Mouse (Mus musculus): ENCODE results near the gene Zswim4. TPM values are rescaled to one million over a fixed set of nuclear protein-coding genes. Genes with fewer than 3 reads are reported as not detected.

Zswim4 gene
- polyA plus RNA-seq, 1 experiment from 2014 or later: 2.0 TPM

DNA sequence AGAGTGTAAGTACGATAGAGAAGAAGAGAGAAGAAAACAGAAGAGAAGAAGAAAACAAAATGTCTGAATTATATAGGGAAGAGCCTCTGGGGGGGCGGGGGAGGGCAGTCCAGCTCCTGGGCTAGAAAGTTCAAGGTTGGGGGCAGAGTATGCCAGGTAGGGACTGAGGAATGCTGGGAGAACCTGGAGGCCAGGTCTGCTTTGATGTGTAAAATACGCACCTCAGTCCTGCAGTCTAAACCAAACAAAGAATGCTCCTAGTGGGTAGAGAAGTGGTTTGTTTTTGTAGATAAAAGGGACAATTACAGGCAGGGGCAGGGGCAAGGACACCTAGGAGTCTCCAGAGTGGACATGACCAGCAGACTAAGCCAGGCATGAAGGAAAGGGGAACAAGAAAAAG is 59.5 kb downstream of the Zswim4 start:
- H3K36me3 ChIP-seq (replicated peaks): no peaks in the 10 kb centered on the region
- ATAC-seq (ENCODE audit: insufficient read depth): no peak
- no peak overlapping the region for H3K9ac ChIP-seq
- no peak overlapping the region for H3K4me3 ChIP-seq (replicated peaks)
- H3K27me3 ChIP-seq: peaks cover 9% of the 10 kb centered on the region
- H3K9me3 ChIP-seq (replicated peaks): no peaks in the 10 kb centered on the region
- 71% methylated on average over 3 of the region's 3 CpGs for WGBS (ENCODE audit: insufficient replicate concordance)
- no peak overlapping the region for H3K4me2 ChIP-seq
- peaks cover 15% of the 10 kb centered on the region for H3K4me1 ChIP-seq (replicated peaks)
- no peak overlapping the region for H3K27ac ChIP-seq (replicated peaks)

DNA sequence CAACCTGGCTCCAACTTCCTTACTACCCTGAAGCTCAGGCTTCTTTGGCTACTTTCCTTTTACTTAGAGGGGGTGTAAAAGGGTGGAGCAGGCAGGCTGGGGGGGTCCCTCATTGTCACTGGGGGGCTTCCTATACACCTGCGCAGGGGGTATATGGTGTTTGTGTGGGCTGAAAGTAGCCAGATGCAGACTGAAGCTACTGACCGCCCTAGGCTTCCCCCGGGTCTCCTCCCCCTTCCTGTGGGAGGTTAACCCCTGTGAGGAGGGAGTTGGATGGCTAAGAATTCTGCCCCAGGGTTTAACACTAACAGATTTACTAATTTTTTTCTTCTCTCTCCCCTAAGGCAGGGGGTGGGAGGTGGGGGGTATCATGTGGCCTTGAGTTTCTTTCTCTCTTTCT is 60.3 kb downstream of the Zswim4 start:
- Histone ChIP-seq H3K27me3 (0 out of 2 replicates have a peak, but pooled peaks cover under 1% of the 10 kb centered on the region), H3K9ac (no peak overlapping the region), H3K27ac (replicated peaks) (no peak overlapping the region), H3K4me2 (no peak overlapping the region), H3K4me1 (replicated peaks) (peaks cover 15% of the 10 kb centered on the region), H3K9me3 (replicated peaks) (no peaks in the 10 kb centered on the region), H3K4me3 (replicated peaks) (no peak overlapping the region), H3K36me3 (replicated peaks) (no peaks in the 10 kb centered on the region)
- WGBS (ENCODE audit: insufficient replicate concordance): 11% methylated on average over 3 of the region's 3 CpGs
- no peak for ATAC-seq (ENCODE audit: insufficient read depth)

DNA sequence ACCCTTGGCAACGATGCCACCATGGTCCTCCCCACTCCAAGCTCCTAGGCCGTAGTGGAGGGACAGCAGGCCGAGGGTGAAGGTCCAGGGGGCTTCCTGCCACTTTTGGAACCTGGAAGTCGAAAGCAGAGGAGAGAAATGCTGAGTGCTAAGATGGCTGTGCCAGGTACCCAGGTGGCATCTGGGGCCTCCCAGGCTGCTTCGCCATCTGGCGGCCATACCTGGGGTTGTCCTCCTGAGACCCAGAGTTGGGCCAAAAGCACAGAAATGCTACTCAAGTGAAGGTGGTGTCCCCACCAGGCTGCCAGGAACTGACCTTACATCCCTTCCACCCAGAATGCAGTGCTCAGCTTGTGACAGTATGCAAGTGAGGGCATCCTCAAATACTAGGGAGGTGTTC is 63.0 kb downstream of the Zswim4 start:
- WGBS (ENCODE audit: insufficient replicate concordance): 63% methylated on average over 6 of the region's 6 CpGs
- no peak for ATAC-seq (ENCODE audit: insufficient read depth)
- H3K27ac ChIP-seq (replicated peaks): no peak overlapping the region
- H3K4me1 ChIP-seq (replicated peaks): no peaks in the 10 kb centered on the region
- H3K4me3 ChIP-seq (replicated peaks): no peak overlapping the region
- H3K9ac ChIP-seq: no peak overlapping the region
- H3K9me3 ChIP-seq (replicated peaks): no peaks in the 10 kb centered on the region
- no peaks in the 10 kb centered on the region for H3K27me3 ChIP-seq
- H3K36me3 ChIP-seq (replicated peaks): no peaks in the 10 kb centered on the region
- no peak overlapping the region for H3K4me2 ChIP-seq

DNA sequence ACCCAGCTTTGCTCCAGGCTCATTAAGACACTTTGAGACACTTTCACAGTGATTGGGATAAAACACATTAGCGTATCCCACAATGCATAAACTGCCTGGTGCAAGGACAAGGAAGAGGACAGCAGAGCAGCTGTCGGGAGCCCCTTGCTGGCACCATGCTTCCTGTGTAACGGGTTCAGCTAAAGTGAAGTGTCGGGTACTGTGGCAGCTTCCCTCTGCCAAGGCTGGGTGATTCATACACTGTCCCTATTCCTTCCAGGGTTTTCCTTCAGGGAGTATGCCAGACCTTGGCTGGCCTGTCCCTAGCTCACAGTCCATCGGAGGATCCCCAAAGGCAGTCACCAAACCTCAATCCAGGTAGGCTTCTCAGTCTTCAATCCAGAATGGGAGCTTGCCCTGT is 66.8 kb downstream of the Zswim4 start:
- no peak for ATAC-seq (ENCODE audit: insufficient read depth)
- Histone ChIP-seq H3K9ac (no peak overlapping the region), H3K27me3 (no peaks in the 10 kb centered on the region), H3K27ac (replicated peaks) (no peak overlapping the region), H3K9me3 (replicated peaks) (no peaks in the 10 kb centered on the region), H3K4me2 (no peak overlapping the region), H3K36me3 (replicated peaks) (no peaks in the 10 kb centered on the region), H3K4me3 (replicated peaks) (no peak overlapping the region), H3K4me1 (replicated peaks) (no peaks in the 10 kb centered on the region)
- 67% methylated on average over 5 of the region's 5 CpGs for WGBS (ENCODE audit: insufficient replicate concordance)

DNA sequence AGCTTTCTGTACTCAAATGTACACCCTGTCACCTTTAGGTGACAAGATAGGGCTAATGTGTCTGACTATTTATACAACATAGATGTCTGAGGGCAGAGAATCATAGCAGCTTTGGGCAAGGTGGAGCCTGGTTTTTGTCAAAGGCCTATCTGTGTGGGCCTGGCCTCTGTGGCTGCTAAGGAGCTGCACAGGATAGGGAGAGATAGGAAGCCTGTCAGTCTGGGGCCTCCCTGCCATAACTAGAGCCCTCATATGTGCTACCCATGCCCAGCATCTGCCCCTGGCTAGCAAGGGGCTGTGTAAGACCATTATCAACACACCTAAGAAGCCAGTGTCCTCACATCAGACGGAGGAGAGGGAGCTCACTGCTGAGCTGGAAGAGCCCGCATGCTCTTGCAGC is 69.2 kb downstream of the Zswim4 start:
- no peak for ATAC-seq (ENCODE audit: insufficient read depth)
- 55% methylated on average over 2 of the region's 2 CpGs for WGBS (ENCODE audit: insufficient replicate concordance)
- H3K9me3 ChIP-seq (replicated peaks): no peaks in the 10 kb centered on the region
- no peak overlapping the region for H3K9ac ChIP-seq
- no peak overlapping the region for H3K4me2 ChIP-seq
- no peak overlapping the region for H3K4me3 ChIP-seq (replicated peaks)
- H3K27ac ChIP-seq (replicated peaks): no peak overlapping the region
- no peaks in the 10 kb centered on the region for H3K4me1 ChIP-seq (replicated peaks)
- no peaks in the 10 kb centered on the region for H3K27me3 ChIP-seq
- H3K36me3 ChIP-seq (replicated peaks): no peaks in the 10 kb centered on the region

MicroRNAs encoded within 50 kb of the gene (microRNA counts, 519-probe panel; counts per million panel counts)
- 2,590 counts per million, percentile 49 among the panel's probes with 10 or more counts for microRNA mmu-miR-181c
- microRNA mmu-miR-23a: 4,050 counts per million, percentile 83 among the panel's probes with 10 or more counts
- 3,992 counts per million, percentile 81 among the panel's probes with 10 or more counts for microRNA mmu-miR-27a

Small RNAs within 50 kb of the gene (microRNA-seq; reads per million reads assigned to microRNA genes)
- gene Mir181c (1,473 reads per million, percentile 80 among the genes with 10 or more reads in this experiment), gene Mir181d (949 reads per million, percentile 76 among the genes with 10 or more reads in this experiment), gene Mir23a (18,452 reads per million, percentile 96 among the genes with 10 or more reads in this experiment), gene Mir24-2 (not detected), gene Mir27a (368 reads per million, percentile 67 among the genes with 10 or more reads in this experiment), gene Mir3074-2 (not detected)

Other genes starting within 250 kb of the Zswim4 start
- gene Samd1, start 239.4 kb downstream of the Zswim4 start, polyA plus RNA-seq (2015; fragmentation: Nextera tagmentation; extraction: Ambion mirVana): 5.8 and 6.9 TPM in 2 replicates
- 0.58 and 0.61 TPM in 2 replicates for gene 1700067K01Rik, start 235.6 kb downstream of the Zswim4 start, polyA plus RNA-seq (2015; fragmentation: Nextera tagmentation; extraction: Ambion mirVana)
- gene 2210011C24Rik, start 224.9 kb downstream of the Zswim4 start, polyA plus RNA-seq (2015; fragmentation: Nextera tagmentation; extraction: Ambion mirVana): not detected in 2 replicates
- 0.15 and 0.23 TPM in 2 replicates for gene Palm3, start 215.6 kb downstream of the Zswim4 start, polyA plus RNA-seq (2015; fragmentation: Nextera tagmentation; extraction: Ambion mirVana)
- gene Il27ra, start 194.5 kb downstream of the Zswim4 start, polyA plus RNA-seq (2015; fragmentation: Nextera tagmentation; extraction: Ambion mirVana): 0.74 and 1.3 TPM in 2 replicates
- gene Rln3, start 192.1 kb downstream of the Zswim4 start, polyA plus RNA-seq (2015; fragmentation: Nextera tagmentation; extraction: Ambion mirVana): 0.15 TPM in 1 of 2 replicates, not detected in the other
- 0.24 and 0.30 TPM in 2 replicates for gene Gm10643, start 171.9 kb downstream of the Zswim4 start, polyA plus RNA-seq (2015; fragmentation: Nextera tagmentation; extraction: Ambion mirVana)
- 2.4 and 2.9 TPM in 2 replicates for gene Rfx1, start 170.2 kb downstream of the Zswim4 start, polyA plus RNA-seq (2015; fragmentation: Nextera tagmentation; extraction: Ambion mirVana)
- 3.2 and 3.5 TPM in 2 replicates for gene Dcaf15, start 132.3 kb downstream of the Zswim4 start, polyA plus RNA-seq (2015; fragmentation: Nextera tagmentation; extraction: Ambion mirVana)
- gene Podnl1, start 111.1 kb downstream of the Zswim4 start, polyA plus RNA-seq (2015; fragmentation: Nextera tagmentation; extraction: Ambion mirVana): not detected in 2 replicates
- gene Cc2d1a, start 89.1 kb downstream of the Zswim4 start, polyA plus RNA-seq (2015; fragmentation: Nextera tagmentation; extraction: Ambion mirVana): 5.4 and 5.5 TPM in 2 replicates
- gene 4930432K21Rik, start 89.0 kb downstream of the Zswim4 start, polyA plus RNA-seq (2015; fragmentation: Nextera tagmentation; extraction: Ambion mirVana): 0.25 and 0.41 TPM in 2 replicates
- 0.31 TPM in 2 replicates for gene Nanos3, start 51.8 kb downstream of the Zswim4 start, polyA plus RNA-seq (2015; fragmentation: Nextera tagmentation; extraction: Ambion mirVana)
- gene D8Ertd738e, start 12.7 kb upstream of the Zswim4 start, polyA plus RNA-seq (2015; fragmentation: Nextera tagmentation; extraction: Ambion mirVana): 176 and 183 TPM in 2 replicates
- gene Mri1, start 20.3 kb upstream of the Zswim4 start, polyA plus RNA-seq (2015; fragmentation: Nextera tagmentation; extraction: Ambion mirVana): 28.6 and 30.5 TPM in 2 replicates
- 7.3 and 7.7 TPM in 2 replicates for gene Ccdc130, start 33.3 kb upstream of the Zswim4 start, polyA plus RNA-seq (2015; fragmentation: Nextera tagmentation; extraction: Ambion mirVana)
- 0.15 and 0.26 TPM in 2 replicates for gene Cacna1a, start 151.4 kb upstream of the Zswim4 start, polyA plus RNA-seq (2015; fragmentation: Nextera tagmentation; extraction: Ambion mirVana)

Measured in liver, embryonic 15.5 days (tissue).